Mouse (Mus musculus) heart, adult 2 months (tissue): ENCODE measurements at regions not wholly inside any gene's neighbourhood (a gene's known extent, or its start where the extent isn't known, plus 50 kb on each side); places are given as distances from the start of the nearest gene placed in this dataset.

Experiments used
- DNase-seq, 2 experiments: peaks; one replicate each; pipeline ENCODE4 v3.0.0; 2021
- H3K27ac ChIP-seq: fragments of 200-600 bp; 2 replicates; pipeline ENCODE4 v1.8.1; 2022
- H3K27me3 ChIP-seq: fragments of 200-500 bp; 2 replicates; pipeline ENCODE4 v1.6.1; 2012; ENCODE audit warnings: mild to moderate bottlenecking, low read length, inconsistent platforms, mixed read lengths; ENCODE audit not compliant: control insufficient read depth, insufficient read depth
- H3K36me3 ChIP-seq: fragments of 200-500 bp; 2 replicates; pipeline ENCODE4 v1.6.1; 2012; ENCODE audit warnings: low read length, inconsistent platforms; ENCODE audit not compliant: control insufficient read depth, insufficient read depth
- H3K4me1 ChIP-seq: fragments of 200-500 bp; 2 replicates; pipeline ENCODE4 v1.6.1; 2011; ENCODE audit warnings: low read length; ENCODE audit not compliant: control insufficient read depth, insufficient read depth
- H3K4me3 ChIP-seq: fragments of 200-600 bp; 2 replicates; pipeline ENCODE4 v1.8.1; 2022
- H3K79me2 ChIP-seq: fragments of 200-500 bp; replicated peaks from 2 replicates; pipeline ENCODE4 v1.6.1; 2012; ENCODE audit warnings: mild to moderate bottlenecking, inconsistent platforms, low read length, moderate library complexity, mixed read lengths; ENCODE audit not compliant: control insufficient read depth, insufficient read depth
- H3K9ac ChIP-seq: fragments of 200-500 bp; 2 replicates; pipeline ENCODE4 v1.6.1; 2012; ENCODE audit warnings: low read depth, mild to moderate bottlenecking, control low read depth, inconsistent platforms, low read length, mixed read lengths
- CTCF ChIP-seq: fragments of 200-600 bp; IDR thresholded peaks from 2 replicates; pipeline ENCODE4 v1.8.1; 2022; ENCODE audit warnings: antibody characterized with exemption, mild to moderate bottlenecking, moderate library complexity
- EP300 ChIP-seq: fragments of 200-500 bp; IDR thresholded peaks from 2 replicates; pipeline ENCODE4 v1.6.1; 2011; ENCODE audit warnings: low read depth, low read length, control low read depth; ENCODE audit not compliant: insufficient read depth
- POLR2A ChIP-seq: fragments of 200-500 bp; IDR thresholded peaks from 2 replicates; pipeline ENCODE4 v1.6.1; 2011; ENCODE audit warnings: mild to moderate bottlenecking, low read depth, low read length, control low read depth; ENCODE audit not compliant: insufficient read depth
- WGBS: fragments of 180-500 bp; shearing (Covaris S2); methylation state at CpG from one replicate; pipeline ENCODE4 v1.1.7; 2018; 5-methylcytosine and 5-hydroxymethylcytosine counted together
- intact Hi-C: fragments of 180-260 bp; cut with DNase I; formaldehyde crosslinking; loops from one replicate; pipeline ENCODE4 v1.15.1; 2025

DNA sequence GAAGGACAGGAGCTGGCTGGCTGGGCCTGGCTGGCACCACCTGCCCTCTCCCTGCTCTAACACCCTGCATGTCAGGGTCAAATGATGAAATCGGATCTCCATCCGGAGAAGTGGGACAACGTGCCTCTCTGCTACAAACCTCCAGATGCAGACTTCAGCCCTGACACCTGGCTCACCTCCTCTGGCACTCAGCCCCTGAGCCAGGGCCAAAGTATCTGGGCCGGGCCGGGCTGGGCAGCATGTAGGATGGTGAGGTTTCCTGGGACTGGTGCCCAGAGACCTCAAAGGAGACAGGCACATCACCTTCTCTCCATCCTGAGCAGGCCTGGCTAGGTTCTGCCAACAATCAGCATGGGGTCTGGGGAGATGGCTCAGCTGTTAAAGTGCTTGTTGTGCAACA is 113.5 kb downstream of the Tfcp2l1 start:
- no peaks in the 10 kb centered on the region for H3K36me3 ChIP-seq
- no peak overlapping the region for H3K9ac ChIP-seq
- no peaks in the 10 kb centered on the region for H3K4me1 ChIP-seq
- TF ChIP-seq POLR2A (no peak), CTCF (no peak), EP300 (no peak)
- DNase-seq: peak in 1 of 2 experiments; percentile 27
- no peaks in the 10 kb centered on the region for H3K27me3 ChIP-seq
- H3K4me3 ChIP-seq: no peak overlapping the region
- intact Hi-C loops: no loop called here
- no peaks in the 10 kb centered on the region for H3K79me2 ChIP-seq
- 62% methylated on average over 5 of the region's 5 CpGs for WGBS
- no peak overlapping the region for H3K27ac ChIP-seq

DNA sequence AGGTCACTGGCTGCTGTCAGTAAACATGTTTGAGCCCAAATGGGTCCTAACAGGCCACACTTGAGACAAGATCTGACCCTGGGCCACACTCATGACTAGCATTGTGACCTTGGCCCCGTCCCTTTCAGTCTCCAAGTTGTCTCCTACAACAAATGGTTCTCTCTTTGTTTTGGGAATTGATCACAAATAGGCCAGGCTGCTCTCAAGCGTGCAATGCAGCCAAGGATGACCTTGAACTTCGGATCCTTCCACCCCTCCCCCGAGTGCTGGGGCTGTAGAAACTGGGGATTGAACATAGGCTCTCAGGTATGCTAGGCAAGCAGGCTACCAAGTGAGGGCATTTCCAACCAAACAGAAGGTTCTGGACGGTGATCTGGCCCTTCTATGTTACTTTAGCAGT is 120.5 kb downstream of the Tfcp2l1 start:
- 70% methylated on average over 5 of the region's 5 CpGs for WGBS
- intact Hi-C loops: no loop called here
- Histone ChIP-seq H3K9ac (no peak overlapping the region), H3K27me3 (no peaks in the 10 kb centered on the region), H3K4me1 (no peaks in the 10 kb centered on the region), H3K36me3 (no peaks in the 10 kb centered on the region), H3K4me3 (no peak overlapping the region), H3K79me2 (no peaks in the 10 kb centered on the region), H3K27ac (no peak overlapping the region)
- TF ChIP-seq POLR2A: no peak
- no peak for TF ChIP-seq CTCF
- no peak for TF ChIP-seq EP300
- DNase-seq: no peak

GRCm38 (mm10) chr1:118752869-118753268 is 125.1 kb downstream of the Tfcp2l1 start:
- intact Hi-C loops: no loop called here

GRCm38 (mm10) chr1:118756171-118756865 is 128.6 kb downstream of the Tfcp2l1 start:
- no peak for DNase-seq
- Histone ChIP-seq H3K36me3 (no peaks in the 10 kb centered on the region), H3K9ac (no peak overlapping the region), H3K79me2 (no peaks in the 10 kb centered on the region), H3K4me1 (no peaks in the 10 kb centered on the region), H3K4me3 (no peak overlapping the region), H3K27me3 (no peaks in the 10 kb centered on the region), H3K27ac (no peak overlapping the region)
- 49% methylated on average over 9 of the region's 9 CpGs for WGBS
- intact Hi-C loops: loop anchor here (5.0 kb wide), 3 partner anchors 189 to 434 kb away; partner anchors contain the start of gene Nifk
- TF ChIP-seq CTCF (no peak), EP300 (no peak), POLR2A (no peak)

More at GRCm38 (mm10) chr1:118752869-118753268, 125.1 kb downstream of the Tfcp2l1 start:
- Histone ChIP-seq H3K4me1 (no peaks in the 10 kb centered on the region), H3K36me3 (no peaks in the 10 kb centered on the region), H3K4me3 (no peak overlapping the region), H3K79me2 (no peaks in the 10 kb centered on the region), H3K27ac (no peak overlapping the region), H3K9ac (no peak overlapping the region), H3K27me3 (no peaks in the 10 kb centered on the region)
- TF ChIP-seq EP300 (no peak), CTCF (no peak), POLR2A (no peak)
- DNase-seq: no peak
- WGBS: 88% methylated on average over 3 of the region's 3 CpGs

GRCm38 (mm10) chr1:118757340-118758030 is 129.7 kb downstream of the Tfcp2l1 start:
- TF ChIP-seq EP300: no peak
- no peak for TF ChIP-seq CTCF
- TF ChIP-seq POLR2A: no peak
- no peaks in the 10 kb centered on the region for H3K36me3 ChIP-seq
- DNase-seq: no peak
- H3K4me3 ChIP-seq: no peak overlapping the region
- no peak overlapping the region for H3K27ac ChIP-seq
- H3K79me2 ChIP-seq: no peaks in the 10 kb centered on the region
- H3K9ac ChIP-seq: no peak overlapping the region
- 72% methylated on average over 3 of the region's 4 CpGs for WGBS
- no peaks in the 10 kb centered on the region for H3K27me3 ChIP-seq
- no peaks in the 10 kb centered on the region for H3K4me1 ChIP-seq
- intact Hi-C loops: loop anchor here (5.0 kb wide), 3 partner anchors 190 to 435 kb away; partner anchors contain the start of gene Nifk

DNA sequence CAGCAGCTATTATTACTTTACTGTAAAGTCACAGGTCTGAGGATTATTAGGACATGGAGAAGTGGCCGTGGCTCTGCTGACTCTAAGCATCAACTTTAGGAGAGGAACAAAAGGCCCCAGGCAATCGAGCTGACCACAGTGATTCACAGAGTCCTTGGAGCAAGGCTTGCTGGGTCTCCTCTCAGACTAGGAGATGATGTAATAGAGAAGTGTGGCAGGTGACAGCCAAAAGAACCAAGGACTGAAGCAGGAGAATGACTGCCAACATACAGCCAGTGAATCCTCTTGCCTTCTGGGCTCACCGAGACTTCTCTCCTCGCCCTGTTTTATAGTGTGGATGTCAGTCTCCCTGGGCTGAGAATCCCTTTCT is 130.3 kb downstream of the Tfcp2l1 start:
- intact Hi-C loops: loop anchor here (5.0 kb wide), 3 partner anchors 191 to 436 kb away; partner anchors contain the start of gene Nifk
- Histone ChIP-seq H3K27me3 (no peaks in the 10 kb centered on the region), H3K79me2 (no peaks in the 10 kb centered on the region), H3K36me3 (no peaks in the 10 kb centered on the region), H3K9ac (no peak overlapping the region), H3K4me3 (no peak overlapping the region), H3K27ac (no peak overlapping the region), H3K4me1 (no peaks in the 10 kb centered on the region)
- TF ChIP-seq POLR2A (no peak), EP300 (no peak), CTCF (no peak)
- DNase-seq: no peak
- 69% methylated on average over 4 of the region's 4 CpGs for WGBS
